Mouse (Mus musculus): Measurements from ENCODE around the gene Rbbp4.

Gene Rbbp4

GRCm38 (mm10) chr4:129289671-129290070, 45.5 kb downstream of the Rbbp4 start:
- DNase-seq, result no peak

- DNase-seq, result no peak
These were observed 47.1 kb downstream of the Rbbp4 start for GRCm38 (mm10) chr4:129288067-129288466.

- DNase-seq, result no peak
These were observed 47.6 kb downstream of the Rbbp4 start, which contains the start of gene Sync for GRCm38 (mm10) chr4:129287472-129287981. Sync (plus strand) TSS chr4:129287617.

- no peak for DNase-seq
These were observed 48.3 kb downstream of the Rbbp4 start for GRCm38 (mm10) chr4:129286683-129287471.

- DNase-seq, result no peak
These were observed 49.0 kb downstream of the Rbbp4 start for GRCm38 (mm10) chr4:129286001-129286682.

- DNase-seq, result no peak
These were observed 50.5 kb downstream of the Rbbp4 start for GRCm38 (mm10) chr4:129284685-129285084.

GRCm38 (mm10) chr4:129283226-129283625, 51.9 kb downstream of the Rbbp4 start:
- no peak for DNase-seq

- DNase-seq, result no peak
These were observed 52.4 kb downstream of the Rbbp4 start for GRCm38 (mm10) chr4:129282786-129283185.

- DNase-seq, result peak; percentile 89 to 92
These were observed 58.7 kb downstream of the Rbbp4 start for GRCm38 (mm10) chr4:129276453-129276865.

- no peak for DNase-seq
These were observed 62.5 kb downstream of the Rbbp4 start for GRCm38 (mm10) chr4:129272756-129273046.

GRCm38 (mm10) chr4:129271991-129272755, 63.0 kb downstream of the Rbbp4 start:
- peak in 1 of 2 experiments; percentile 23 for DNase-seq

GRCm38 (mm10) chr4:129268698-129269097, 66.5 kb downstream of the Rbbp4 start:
- DNase-seq, result no peak

GRCm38 (mm10) chr4:129266821-129267220, 68.3 kb downstream of the Rbbp4 start:
- DNase-seq, result no peak

- DNase-seq, result no peak
These were observed 69.0 kb downstream of the Rbbp4 start for GRCm38 (mm10) chr4:129266191-129266590.

- peak; percentile 56 to 77 for DNase-seq
These were observed 71.7 kb downstream of the Rbbp4 start for GRCm38 (mm10) chr4:129263225-129264021.

GRCm38 (mm10) chr4:129261196-129261595, 74.0 kb downstream of the Rbbp4 start, which contains the start of gene C77080:
C77080 (minus strand) TSS chr4:129261404.
- DNase-seq, result no peak

- no peak for DNase-seq
These were observed 74.5 kb downstream of the Rbbp4 start for GRCm38 (mm10) chr4:129260678-129261077.

GRCm38 (mm10) chr4:129259101-129259500, 76.1 kb downstream of the Rbbp4 start:
- no peak for DNase-seq

Measured in thymus, postnatal 36 days (tissue).